Mouse (Mus musculus): ENCODE measurements around the gene Bmp8b.

DNA sequence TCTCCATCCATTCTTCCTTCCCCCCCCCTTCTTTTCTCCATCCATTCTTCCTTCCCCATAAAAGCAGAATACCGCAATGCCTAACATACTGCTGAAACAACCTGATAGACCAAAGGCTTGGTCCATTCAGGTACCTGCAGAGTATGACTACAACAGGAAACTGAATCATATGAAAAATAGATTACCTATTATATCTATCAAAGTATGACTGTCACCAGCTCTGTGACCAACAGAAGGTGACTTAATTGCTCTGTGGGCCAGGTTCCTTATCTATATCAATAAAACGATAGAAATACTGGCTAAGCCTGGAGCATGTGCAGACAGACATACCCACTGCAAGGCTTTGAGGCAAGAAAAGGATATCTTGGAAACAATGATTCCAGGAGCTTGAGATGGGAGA lies 50.5 kb downstream of the Bmp8b start:
- TF ChIP-seq CTCF (IDR thresholded peaks at IDR 0.05; ENCODE audit: borderline replicate concordance, insufficient read depth, low read depth, low read length) (no peak), POLR2A (IDR thresholded peaks at IDR 0.05; ENCODE audit: borderline replicate concordance, insufficient read depth, low read length) (no peak)

All from cerebellum, adult 2 months (tissue).